Mouse (Mus musculus) left cerebral cortex, postnatal 14 days (tissue): Measurements from ENCODE around the gene Cracr2a. TPM values are rescaled to one million over a fixed set of nuclear protein-coding genes. Genes with fewer than 3 reads are reported as not detected.

Experiments
- total RNA-seq, 2 experiments: library from RNA; stranded (reverse); gene quantifications; 2 replicates each; pipeline ENCODE4 v1.2.3; 2021

Gene Cracr2a
- total RNA-seq, 2 experiments from 2014 or later = 2.0 to 2.3 TPM

Other genes with a start within 250 kb of the Cracr2a start
- gene Parp11, start 114.5 kb upstream of the Cracr2a start, total RNA-seq = 10 to 100 TPM; 32.3 to 32.5 TPM
- gene Prmt8, start 208.1 kb downstream of the Cracr2a start, total RNA-seq = 100 to 1,000 TPM; 115 to 139 TPM